Mouse (Mus musculus) CH12.LX (cell line): Measurements from ENCODE around the gene Mstn.

ENCODE experiments used
- CHD2 ChIP-seq: IDR thresholded peaks from 2 replicates; pipeline ENCODE4 v1.6.1; 2011; ENCODE audit warnings: low read length, improper control_type of control experiment
- CTCF ChIP-seq, 2 experiments: IDR thresholded peaks in 1 of 2; conservative IDR thresholded peaks in 1 of 2; 2 replicates each; pipeline ENCODE4 v1.5.1; 2011 to 2012; ENCODE audit warnings: low read depth in 2 of 2, low read length in 2 of 2, improper control_type of control experiment in 1 of 2, inconsistent platforms in 1 of 2, mild to moderate bottlenecking in 1 of 2, moderate library complexity in 1 of 2
- HCFC1 ChIP-seq: IDR thresholded peaks from 2 replicates; pipeline ENCODE4 v1.6.1; 2012; ENCODE audit warnings: low read depth, mild to moderate bottlenecking, inconsistent platforms, low read length, improper control_type of control experiment
- MAX ChIP-seq: IDR thresholded peaks from 2 replicates; pipeline ENCODE4 v1.6.1; 2011; ENCODE audit warnings: low read length, improper control_type of control experiment
- MXI1 ChIP-seq: IDR thresholded peaks from 2 replicates; pipeline ENCODE4 v1.6.1; 2011; ENCODE audit warnings: mild to moderate bottlenecking, low read depth, low read length, improper control_type of control experiment
- NRF1 ChIP-seq: IDR thresholded peaks from 2 replicates; pipeline ENCODE4 v1.6.1; 2014; ENCODE audit warnings: low read depth, mild to moderate bottlenecking, inconsistent platforms, low read length, improper control_type of control experiment, moderate library complexity
- POLR2A ChIP-seq: IDR thresholded peaks from 2 replicates; pipeline ENCODE4 v1.6.1; 2011; ENCODE audit warnings: low read depth, mild to moderate bottlenecking, improper control_type of control experiment, low read length
- POLR2AphosphoS2 ChIP-seq: IDR thresholded peaks from 2 replicates; pipeline ENCODE4 v1.6.1; 2011; ENCODE audit warnings: low read depth, low read length, improper control_type of control experiment
- SMC3 ChIP-seq: IDR thresholded peaks from 2 replicates; pipeline ENCODE4 v1.6.1; 2011; ENCODE audit warnings: low read depth, low read length, improper control_type of control experiment
- UBTF ChIP-seq: IDR thresholded peaks from 2 replicates; pipeline ENCODE4 v1.6.1; 2012; ENCODE audit warnings: low read depth, mild to moderate bottlenecking, inconsistent platforms, low read length, improper control_type of control experiment, moderate library complexity
- USF1 ChIP-seq: IDR thresholded peaks from 2 replicates; pipeline ENCODE4 v1.6.1; 2014; ENCODE audit warnings: low read depth, mild to moderate bottlenecking, inconsistent platforms, low read length, improper control_type of control experiment
- USF2 ChIP-seq: conservative IDR thresholded peaks from 2 replicates; pipeline ENCODE4 v1.6.1; 2011; ENCODE audit warnings: low read depth, low read length, improper control_type of control experiment
- ZC3H11A ChIP-seq: IDR thresholded peaks from 2 replicates; pipeline ENCODE4 v1.6.1; 2012; ENCODE audit warnings: low read depth, mild to moderate bottlenecking, inconsistent platforms, low read length, improper control_type of control experiment
- ZKSCAN1 ChIP-seq: IDR thresholded peaks from 2 replicates; pipeline ENCODE4 v1.6.1; 2012; ENCODE audit warnings: low read depth, inconsistent platforms, low read length, improper control_type of control experiment, borderline replicate concordance

GRCm38 (mm10) chr1:53080603-53081002 lies 19.2 kb downstream of the Mstn start:
- TF ChIP-seq HCFC1 (no peak), POLR2A (no peak), MAX (no peak), CTCF (conservative IDR thresholded peaks at IDR 0.05 in 1 of 2, IDR thresholded peaks at IDR 0.05 in 1 of 2; ENCODE audit: low read depth in 2 of 2, low read length in 2 of 2) (no peak), UBTF (no peak), SMC3 (no peak), CHD2 (no peak), ZKSCAN1 (no peak), USF2 (no peak), POLR2AphosphoS2 (no peak), ZC3H11A (no peak), USF1 (no peak), NRF1 (no peak), MXI1 (no peak)
